Comparison of ENCODE assay signal across 21 mouse cellular contexts in the genomic region with DNA sequence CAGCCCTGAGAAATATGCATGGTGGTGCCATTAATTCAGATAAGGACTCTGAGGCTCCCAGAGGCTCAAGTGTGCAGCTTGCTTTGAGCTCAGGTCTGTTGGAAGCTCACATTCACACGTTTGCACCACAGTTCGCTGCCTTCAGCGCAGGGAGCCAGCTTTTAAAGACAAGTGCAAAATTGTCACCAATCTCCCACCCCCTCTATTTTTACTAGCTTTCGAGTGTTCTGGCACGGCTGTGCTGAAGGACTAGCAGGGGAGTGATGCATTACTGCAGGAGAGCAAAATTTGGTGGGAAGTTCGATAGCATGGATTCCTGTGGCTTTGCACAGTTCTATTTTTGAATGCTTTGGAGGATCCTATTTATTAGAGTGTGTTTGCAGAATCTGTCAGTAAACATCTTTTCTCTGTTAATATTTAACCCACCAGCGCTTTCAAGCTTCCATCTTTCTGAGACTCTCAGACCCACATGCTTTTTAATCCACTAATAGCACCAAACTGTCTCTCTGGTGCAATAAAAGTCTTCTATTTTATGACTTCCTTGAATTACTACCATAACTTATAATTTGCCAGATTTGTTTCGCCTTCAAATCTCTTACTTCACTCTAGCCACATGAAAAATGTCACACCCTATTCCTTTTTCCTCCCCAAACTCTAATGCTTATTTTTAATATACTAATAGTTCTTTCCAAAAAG.
DNase-seq lines count a peak whose midpoint lies in the region; ATAC-seq and TF ChIP-seq lines count a peak whose summit lies in the region.
"Had no signal": no experiment of that assay in that cellular context is flagged by ENCODE, and none has a peak within 500 bp of the region (broad histone marks: within the 10 kb centered on the region; RNA-seq: fewer than 3 reads in every experiment).

No protein-coding gene starts in this region.

- H3K9ac ChIP-seq in forebrain, embryonic 14.5 days (ENCODE audit: low read length): no peak overlapping the region
- no peak overlapping the region for H3K9ac ChIP-seq in intestine, embryonic 14.5 days (ENCODE audit: low read length)
- H3K9ac ChIP-seq in intestine, postnatal 0 days (ENCODE audit: low read depth, low read length): no peak overlapping the region
- no peak overlapping the region for H3K9ac ChIP-seq in intestine, embryonic 15.5 days
- H3K9ac ChIP-seq: forebrain, embryonic 15.5 days; heart, embryonic 12.5 days; liver, postnatal 0 days had no signal

- no peaks in the 10 kb centered on the region for H3K36me3 ChIP-seq in forebrain, embryonic 14.5 days (ENCODE audit: control insufficient read depth, insufficient read depth, low read length)
- no peaks in the 10 kb centered on the region for H3K36me3 ChIP-seq in forebrain, embryonic 10.5 days (replicated peaks)
- H3K36me3 ChIP-seq in intestine, embryonic 14.5 days (ENCODE audit: control insufficient read depth, insufficient read depth, low read length): no peaks in the 10 kb centered on the region
- no peaks in the 10 kb centered on the region for H3K36me3 ChIP-seq in intestine, postnatal 0 days (ENCODE audit: control insufficient read depth, insufficient read depth)
- no peaks in the 10 kb centered on the region for H3K36me3 ChIP-seq in intestine, embryonic 15.5 days
- H3K36me3 ChIP-seq: forebrain, embryonic 15.5 days; heart, embryonic 12.5 days; hindbrain, embryonic 10.5 days had no signal

- WGBS in forebrain, embryonic 14.5 days: 74% methylated on average over 8 of the region's 8 CpGs
- 87% methylated on average over 8 of the region's 8 CpGs for WGBS in forebrain, embryonic 10.5 days
- 32% methylated on average over 8 of the region's 8 CpGs for WGBS in intestine, embryonic 14.5 days
- WGBS in intestine, postnatal 0 days: 24% methylated on average over 8 of the region's 8 CpGs
- WGBS in intestine, embryonic 15.5 days: 33% methylated on average over 8 of the region's 8 CpGs

- no peak for ATAC-seq in forebrain, embryonic 14.5 days
- no peak for ATAC-seq in intestine, embryonic 14.5 days (replicated peaks; ENCODE audit: low FRiP score, low TSS enrichment, low read depth)
- no peak for ATAC-seq in intestine, postnatal 0 days
- peak; percentile 63 for ATAC-seq in intestine, embryonic 15.5 days
- ATAC-seq: forebrain, embryonic 15.5 days; hindbrain, postnatal 0 days; liver, postnatal 0 days had no signal

- H3K4me3 ChIP-seq in forebrain, embryonic 14.5 days (ENCODE audit: low read depth, low read length): no peak overlapping the region
- no peak overlapping the region for H3K4me3 ChIP-seq in forebrain, embryonic 10.5 days
- H3K4me3 ChIP-seq in intestine, embryonic 14.5 days (ENCODE audit: low read depth, low read length): no peak overlapping the region
- H3K4me3 ChIP-seq in intestine, postnatal 0 days (ENCODE audit: low read depth, low read length): no peak overlapping the region
- H3K4me3 ChIP-seq in intestine, embryonic 15.5 days (replicated peaks): no peak overlapping the region
- H3K4me3 ChIP-seq: forebrain, embryonic 15.5 days; heart, embryonic 12.5 days; hindbrain, embryonic 10.5 days; layer of hippocampus, adult 2 months; megakaryocyte, embryonic 14.5 days had no signal

- intact Hi-C loops in left cerebral cortex, postnatal 36 days (cut with DNase I): no loop called here
- intact Hi-C loops in left cerebral cortex, postnatal 4 days (cut with DNase I): no loop called here

- H3K27me3 ChIP-seq in forebrain, embryonic 14.5 days (replicated peaks; ENCODE audit: control insufficient read depth, insufficient read depth, low read length): no peaks in the 10 kb centered on the region
- H3K27me3 ChIP-seq in forebrain, embryonic 10.5 days (ENCODE audit: poor library complexity, severe bottlenecking): no peaks in the 10 kb centered on the region
- no peaks in the 10 kb centered on the region for H3K27me3 ChIP-seq in intestine, embryonic 14.5 days (replicated peaks; ENCODE audit: control insufficient read depth, insufficient read depth, low read length)
- no peaks in the 10 kb centered on the region for H3K27me3 ChIP-seq in intestine, postnatal 0 days (replicated peaks; ENCODE audit: control insufficient read depth, insufficient read depth, low read length)
- no peaks in the 10 kb centered on the region for H3K27me3 ChIP-seq in intestine, embryonic 15.5 days (replicated peaks)
- H3K27me3 ChIP-seq: forebrain, embryonic 15.5 days; heart, embryonic 12.5 days; megakaryocyte, embryonic 14.5 days had no signal

- peak; percentile 16 for DNase-seq in forebrain, embryonic 14.5 days (ENCODE audit: low spot score)
- no peak for DNase-seq in forebrain, embryonic 10.5 days (ENCODE audit: extremely low spot score, low spot score)
- DNase-seq in intestine, embryonic 14.5 days (ENCODE audit: low spot score): peak; percentile 53
- DNase-seq in left cerebral cortex, postnatal 36 days (ENCODE audit: low spot score in 2 of 2): peak; percentile 7 to 10
- DNase-seq in left cerebral cortex, postnatal 4 days: no peak
- DNase-seq in spleen, adult 18-20 months: no peak
- DNase-seq: adrenal gland, adult 2 months; cerebellum, adult 9-11 months; layer of hippocampus, postnatal 36 days; liver, postnatal 0 days; lung, postnatal 14 days; midbrain, embryonic 14.5 days; thymus, postnatal 14 days had no signal

- H3K9me3 ChIP-seq in forebrain, embryonic 14.5 days (replicated peaks; ENCODE audit: control insufficient read depth, low read length): no peaks in the 10 kb centered on the region
- no peaks in the 10 kb centered on the region for H3K9me3 ChIP-seq in forebrain, embryonic 10.5 days
- no peaks in the 10 kb centered on the region for H3K9me3 ChIP-seq in intestine, embryonic 14.5 days (ENCODE audit: control insufficient read depth, low read length)
- H3K9me3 ChIP-seq in intestine, postnatal 0 days (ENCODE audit: control insufficient read depth): no peaks in the 10 kb centered on the region
- no peaks in the 10 kb centered on the region for H3K9me3 ChIP-seq in intestine, embryonic 15.5 days
- H3K9me3 ChIP-seq: forebrain, embryonic 15.5 days; heart, embryonic 12.5 days; hindbrain, embryonic 10.5 days; megakaryocyte, embryonic 14.5 days had no signal

- no peaks in the 10 kb centered on the region for H3K4me1 ChIP-seq in forebrain, embryonic 14.5 days (ENCODE audit: control insufficient read depth, insufficient read depth, low read length)
- no peaks in the 10 kb centered on the region for H3K4me1 ChIP-seq in forebrain, embryonic 10.5 days
- H3K4me1 ChIP-seq in intestine, embryonic 14.5 days (replicated peaks; ENCODE audit: control insufficient read depth, insufficient read depth, low read length): no peaks in the 10 kb centered on the region
- H3K4me1 ChIP-seq in intestine, postnatal 0 days (replicated peaks; ENCODE audit: control insufficient read depth, insufficient read depth, low read length): no peaks in the 10 kb centered on the region
- 0 out of 2 replicates have a peak, but pooled peaks cover 3% of the 10 kb centered on the region for H3K4me1 ChIP-seq in intestine, embryonic 15.5 days (replicated peaks)
- H3K4me1 ChIP-seq: heart, embryonic 12.5 days; hindbrain, embryonic 10.5 days; megakaryocyte, embryonic 14.5 days had no signal

- TF ChIP-seq CTCF in intestine, postnatal 0 days (IDR thresholded peaks at IDR 0.05; ENCODE audit: low read depth): no peak

- no peak overlapping the region for H3K27ac ChIP-seq in forebrain, embryonic 14.5 days (ENCODE audit: low read depth, low read length)
- H3K27ac ChIP-seq in forebrain, embryonic 10.5 days: no peak overlapping the region
- no peak overlapping the region for H3K27ac ChIP-seq in intestine, embryonic 14.5 days (ENCODE audit: low read depth)
- H3K27ac ChIP-seq in intestine, postnatal 0 days (ENCODE audit: low read depth, low read length): no peak overlapping the region
- no peak overlapping the region for H3K27ac ChIP-seq in intestine, embryonic 15.5 days
- H3K27ac ChIP-seq: forebrain, embryonic 15.5 days; hindbrain, embryonic 10.5 days; hindbrain, postnatal 0 days; layer of hippocampus, adult 2 months had no signal

- no peak overlapping the region for H3K4me2 ChIP-seq in forebrain, embryonic 14.5 days (ENCODE audit: low read length)
- H3K4me2 ChIP-seq in intestine, embryonic 14.5 days (ENCODE audit: low read length): no peak overlapping the region
- H3K4me2 ChIP-seq in intestine, postnatal 0 days (replicated peaks; ENCODE audit: low read depth): no peak overlapping the region
- no peak overlapping the region for H3K4me2 ChIP-seq in intestine, embryonic 15.5 days (replicated peaks)
- H3K4me2 ChIP-seq: forebrain, embryonic 15.5 days; heart, embryonic 12.5 days had no signal

Comparison
In these comparisons a context has a peak if more than half of its experiments do, and no peak if none do; other contexts are left out.
1. DNase-seq: peak in forebrain, embryonic 14.5 days (single experiment), intestine, embryonic 14.5 days (single experiment) and left cerebral cortex, postnatal 36 days (2 of 2); none in forebrain, embryonic 10.5 days (single experiment), left cerebral cortex, postnatal 4 days (single experiment) and spleen, adult 18-20 months (0 of 2).